Mouse (Mus musculus) liver, adult (tissue): ENCODE measurements around the gene Ascc1.

Source experiments
- GATA4 ChIP-seq: IDR thresholded peaks from 2 replicates; pipeline ENCODE4 v1.6.1; 2014; ENCODE audit warnings: mild to moderate bottlenecking, low read length; ENCODE audit not compliant: insufficient replicate concordance

The Ascc1 gene

DNA sequence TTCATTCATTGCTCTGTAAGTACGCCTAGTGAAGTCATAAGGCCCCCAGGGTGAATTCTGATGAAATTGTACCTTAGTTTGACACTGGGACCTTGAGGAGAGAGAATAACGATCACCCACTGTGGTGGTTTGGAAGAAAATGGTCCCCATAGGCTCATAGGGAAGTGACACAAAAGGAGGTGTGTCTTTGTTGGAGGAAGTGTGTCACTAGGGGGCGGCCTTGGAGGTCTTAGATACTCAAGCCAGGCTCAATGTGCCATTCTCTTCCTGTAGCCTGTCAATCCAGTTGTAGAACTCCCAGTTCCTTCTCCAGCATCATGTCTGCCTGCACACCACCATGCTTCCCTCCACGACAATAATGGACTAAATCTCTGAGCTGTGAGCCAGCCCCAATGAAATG lies 138.1 kb downstream of the Ascc1 start:
- no peak for TF ChIP-seq GATA4

DNA sequence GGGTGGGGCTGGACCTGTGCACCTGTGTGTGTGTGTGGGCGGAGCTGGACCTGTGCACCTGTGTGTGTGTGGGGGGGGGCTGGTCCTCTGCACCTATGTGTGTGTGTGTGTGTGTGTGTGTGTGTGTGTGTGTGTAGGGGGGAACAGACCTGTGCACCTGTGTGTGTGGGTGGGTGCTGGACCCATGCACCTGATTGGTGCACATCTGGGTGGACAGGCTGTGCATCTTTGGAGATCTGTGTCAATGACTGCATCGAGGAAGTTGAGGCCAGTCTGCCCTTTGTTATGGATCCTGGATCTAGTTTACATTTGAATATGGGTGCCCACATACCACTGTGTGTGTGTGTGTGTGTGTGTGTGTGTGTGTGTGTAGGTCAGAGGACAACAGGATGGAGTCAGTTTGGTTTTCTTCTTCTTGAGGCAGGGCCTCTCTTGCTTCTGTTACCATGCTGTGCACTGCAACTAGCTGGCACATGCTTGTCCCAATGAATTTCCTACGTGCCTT lies 139.1 kb downstream of the Ascc1 start:
- TF ChIP-seq GATA4, result no peak

- no peak for TF ChIP-seq GATA4
These were observed 145.5 kb downstream of the Ascc1 start for GRCm38 (mm10) chr10:60148087-60148486.
